Mouse (Mus musculus): ENCODE results near the gene Nos2. TPM values are rescaled to one million over a fixed set of nuclear protein-coding genes. Genes with fewer than 3 reads are reported as not detected.

The Nos2 gene
- 0.06 TPM in 1 of 2 replicates, not detected in the other for polyA plus RNA-seq (2012; ENCODE audit: insufficient read depth, low replicate concordance)

DNA sequence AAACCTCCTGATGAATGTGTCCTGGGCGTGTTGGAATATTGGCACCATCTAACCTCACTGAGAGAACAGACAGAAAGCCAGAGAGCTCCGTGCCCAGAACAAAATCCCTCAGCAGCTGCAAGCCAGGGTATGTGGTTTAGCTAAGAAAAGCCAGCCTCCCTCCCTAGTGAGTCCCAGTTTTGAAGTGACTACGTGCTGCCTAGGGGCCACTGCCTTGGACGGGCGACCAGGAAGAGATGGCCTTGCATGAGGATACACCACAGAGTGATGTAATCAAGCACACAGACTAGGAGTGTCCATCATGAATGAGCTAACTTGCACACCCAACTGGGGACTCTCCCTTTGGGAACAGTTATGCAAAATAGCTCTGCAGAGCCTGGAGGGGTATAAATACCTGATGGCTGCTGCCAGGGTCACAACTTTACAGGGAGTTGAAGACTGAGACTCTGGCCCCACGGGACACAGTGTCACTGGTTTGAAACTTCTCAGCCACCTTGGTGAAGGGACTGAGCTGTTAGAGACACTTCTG, at the start of gene Nos2:
Gene Nos2 (plus strand): TSS at position 377 of the 529 bp plus-strand sequence.
- peaks cover 87% of the 10 kb centered on the region for H3K27me3 ChIP-seq (replicated peaks)
- no peaks in the 10 kb centered on the region for H3K9me3 ChIP-seq

DNA sequence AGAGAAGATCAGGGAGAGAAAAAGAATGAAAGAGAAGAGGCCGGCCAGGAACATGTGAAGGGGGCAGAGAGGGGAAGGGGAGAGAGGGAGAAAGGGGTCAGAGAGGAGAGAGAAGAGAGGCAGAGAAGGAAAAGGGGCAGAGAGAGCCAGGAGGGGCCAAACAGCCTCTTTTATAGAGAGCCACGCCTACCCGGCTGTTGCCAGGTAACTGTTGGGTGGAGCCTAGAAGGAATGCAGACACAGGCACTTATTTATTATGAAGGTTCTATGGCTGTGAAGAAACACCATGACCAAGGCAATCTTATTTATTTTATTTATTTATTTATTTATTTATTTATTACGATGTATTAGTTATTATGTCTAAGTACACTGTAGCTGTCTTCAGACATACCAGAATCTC, 49.7 kb upstream of the Nos2 start:
- H3K36me3 ChIP-seq (replicated peaks; ENCODE audit: low read length): no peaks in the 10 kb centered on the region
- TF ChIP-seq GATA1 (IDR thresholded peaks at IDR 0.05; ENCODE audit: borderline replicate concordance, low read length): no peak
- TF ChIP-seq FLI1 (IDR thresholded peaks at IDR 0.05; ENCODE audit: low read length): no peak
- H3K27me3 ChIP-seq (replicated peaks): peaks cover 10% of the 10 kb centered on the region
- peaks cover 49% of the 10 kb centered on the region for H3K4me1 ChIP-seq
- H3K9me3 ChIP-seq: no peaks in the 10 kb centered on the region
- H3K4me3 ChIP-seq (replicated peaks): no peak overlapping the region

More for the DNA sequence above, at the start of gene Nos2:
- H3K4me1 ChIP-seq: peaks cover 44% of the 10 kb centered on the region
- TF ChIP-seq GATA1 (IDR thresholded peaks at IDR 0.05; ENCODE audit: borderline replicate concordance, low read length) (no peak), FLI1 (IDR thresholded peaks at IDR 0.05; ENCODE audit: low read length) (no peak)
- H3K4me3 ChIP-seq (replicated peaks): peak within 1 kb of the TSS; percentile 8
- no peaks in the 10 kb centered on the region for H3K36me3 ChIP-seq (replicated peaks; ENCODE audit: low read length)

DNA sequence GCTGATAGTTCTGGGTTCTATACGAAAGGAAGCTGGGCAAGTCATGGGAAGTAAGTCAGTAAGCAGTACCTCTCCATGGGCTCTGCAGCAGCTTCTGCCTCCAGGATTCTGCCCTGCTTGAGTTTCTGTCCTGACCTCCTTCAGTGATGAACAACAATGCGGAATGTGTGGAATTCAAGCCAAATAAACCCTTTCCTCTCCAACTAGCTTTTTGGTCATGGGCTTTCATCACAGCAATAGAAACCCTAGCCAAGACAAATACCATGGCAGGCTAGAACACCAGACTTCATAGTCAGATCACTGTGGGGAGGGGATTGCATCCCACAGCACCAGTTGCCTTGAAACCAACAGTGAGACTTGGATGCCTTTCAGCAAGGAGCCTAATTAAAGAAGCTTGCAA, 47.8 kb upstream of the Nos2 start:
- TF ChIP-seq FLI1 (IDR thresholded peaks at IDR 0.05; ENCODE audit: low read length) (no peak), GATA1 (IDR thresholded peaks at IDR 0.05; ENCODE audit: borderline replicate concordance, low read length) (no peak)
- H3K27me3 ChIP-seq (replicated peaks): peaks cover 19% of the 10 kb centered on the region

DNA sequence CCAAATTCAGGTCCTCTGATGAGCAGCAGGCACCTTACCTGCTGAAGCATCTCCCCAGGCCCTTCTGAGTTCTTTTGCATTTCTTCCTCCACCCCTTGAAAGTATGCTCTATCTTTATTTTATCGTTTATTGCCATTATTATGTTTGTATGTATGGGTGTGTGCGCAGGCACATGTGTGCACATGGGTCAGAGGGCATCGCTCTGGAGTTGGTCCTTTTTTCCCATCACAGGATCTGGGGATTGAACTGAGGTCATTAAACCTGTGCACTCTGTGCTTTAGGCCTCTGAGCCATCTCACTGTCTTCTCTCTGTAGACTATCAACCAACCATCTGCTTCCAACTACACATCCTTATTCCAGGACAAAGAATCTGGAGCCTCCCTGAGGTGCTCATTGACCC, 40.9 kb upstream of the Nos2 start:
- Histone ChIP-seq H3K4me1 (peaks cover 13% of the 10 kb centered on the region), H3K27me3 (replicated peaks) (peaks cover 21% of the 10 kb centered on the region), H3K9me3 (peaks cover 10% of the 10 kb centered on the region; the same call in 1 of the 2 replicates), H3K4me3 (replicated peaks) (no peak overlapping the region), H3K36me3 (replicated peaks; ENCODE audit: low read length) (no peaks in the 10 kb centered on the region)
- TF ChIP-seq FLI1 (IDR thresholded peaks at IDR 0.05; ENCODE audit: low read length): no peak
- no peak for TF ChIP-seq GATA1 (IDR thresholded peaks at IDR 0.05; ENCODE audit: borderline replicate concordance, low read length)

More for the DNA sequence above, 47.8 kb upstream of the Nos2 start:
- H3K4me1 ChIP-seq: peaks cover 47% of the 10 kb centered on the region
- H3K36me3 ChIP-seq (replicated peaks; ENCODE audit: low read length): no peaks in the 10 kb centered on the region
- 0 out of 2 replicates have a peak, but pooled peaks cover 4% of the 10 kb centered on the region for H3K9me3 ChIP-seq
- no peak overlapping the region for H3K4me3 ChIP-seq (replicated peaks)

DNA sequence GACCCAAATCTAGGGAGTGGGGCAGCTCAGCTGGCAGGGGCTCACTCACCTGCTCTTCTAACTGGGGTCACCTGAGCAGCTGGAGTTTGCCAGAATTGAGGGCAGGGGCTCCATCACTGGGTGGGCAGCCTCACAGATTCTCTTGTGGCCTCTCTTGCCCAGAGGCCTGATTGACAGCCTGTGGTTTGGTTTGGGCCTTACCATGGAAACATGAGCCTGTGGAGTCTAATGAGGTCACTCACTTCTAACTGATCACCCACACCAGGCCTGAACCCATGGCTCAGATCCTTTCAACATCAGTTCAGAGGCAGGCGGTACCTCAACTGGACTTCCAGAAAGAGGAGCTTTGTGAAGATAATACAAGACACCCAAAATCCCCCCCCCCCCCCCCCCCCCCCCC, 33.9 kb upstream of the Nos2 start:
- Histone ChIP-seq H3K4me3 (replicated peaks) (peak overlapping the region; percentile 73), H3K36me3 (replicated peaks; ENCODE audit: low read length) (no peaks in the 10 kb centered on the region)
- TF ChIP-seq FLI1 (IDR thresholded peaks at IDR 0.05; ENCODE audit: low read length) (no peak), GATA1 (IDR thresholded peaks at IDR 0.05; ENCODE audit: borderline replicate concordance, low read length) (no peak)

DNA sequence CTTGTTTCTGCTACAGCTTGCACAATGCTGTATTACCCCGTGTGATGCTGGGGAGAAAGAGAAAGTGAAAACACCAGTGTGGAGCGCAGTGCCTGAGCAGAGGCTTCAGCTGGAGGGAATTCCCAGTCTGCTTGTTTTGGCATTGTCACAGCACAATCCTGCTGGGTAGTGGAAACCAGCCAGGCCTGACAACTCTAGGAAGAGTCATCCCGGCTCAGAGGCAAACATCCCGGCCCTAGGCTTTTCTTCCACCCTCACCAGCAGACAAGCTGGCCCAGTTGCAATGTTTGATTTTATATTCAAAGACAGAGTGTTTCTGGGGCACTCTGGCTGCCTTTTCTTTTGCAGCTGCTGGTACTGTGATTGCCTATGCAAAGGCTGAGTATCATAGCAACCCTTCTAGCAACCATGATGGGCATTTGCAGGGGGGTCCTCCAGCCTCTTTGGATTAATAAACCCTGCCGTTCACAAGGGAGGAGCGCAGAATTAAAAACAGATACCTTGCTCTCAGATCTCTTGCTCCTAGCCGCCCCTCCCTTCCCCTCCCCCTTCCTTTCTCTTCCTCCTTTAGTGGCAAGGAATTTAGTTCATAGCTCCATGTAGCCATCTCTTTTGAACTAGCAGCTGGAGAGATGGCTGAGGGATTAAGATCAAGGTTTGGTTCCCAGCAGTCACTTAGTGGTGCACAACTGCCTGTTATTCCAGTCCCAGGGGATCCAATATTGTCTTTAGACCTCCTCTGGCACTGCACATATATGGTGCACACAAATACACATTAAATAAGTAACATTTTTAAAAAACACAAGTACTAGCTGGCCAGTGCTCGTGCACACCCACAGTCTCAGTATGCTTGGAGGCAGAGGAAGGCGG, 33.2 kb upstream of the Nos2 start:
- Histone ChIP-seq H3K36me3 (replicated peaks; ENCODE audit: low read length) (no peaks in the 10 kb centered on the region), H3K4me1 (peaks cover 20% of the 10 kb centered on the region), H3K9me3 (no peaks in the 10 kb centered on the region), H3K27me3 (replicated peaks) (peaks cover 12% of the 10 kb centered on the region), H3K4me3 (replicated peaks) (peak overlapping the region; percentile 82)
- TF ChIP-seq GATA1 (IDR thresholded peaks at IDR 0.05; ENCODE audit: borderline replicate concordance, low read length) (no peak), FLI1 (IDR thresholded peaks at IDR 0.05; ENCODE audit: low read length) (no peak)

More for the DNA sequence above, 33.9 kb upstream of the Nos2 start:
- H3K4me1 ChIP-seq: peaks cover 20% of the 10 kb centered on the region
- peaks cover 9% of the 10 kb centered on the region for H3K27me3 ChIP-seq (replicated peaks)
- H3K9me3 ChIP-seq: 0 out of 2 replicates have a peak, but pooled peaks cover 1% of the 10 kb centered on the region

DNA sequence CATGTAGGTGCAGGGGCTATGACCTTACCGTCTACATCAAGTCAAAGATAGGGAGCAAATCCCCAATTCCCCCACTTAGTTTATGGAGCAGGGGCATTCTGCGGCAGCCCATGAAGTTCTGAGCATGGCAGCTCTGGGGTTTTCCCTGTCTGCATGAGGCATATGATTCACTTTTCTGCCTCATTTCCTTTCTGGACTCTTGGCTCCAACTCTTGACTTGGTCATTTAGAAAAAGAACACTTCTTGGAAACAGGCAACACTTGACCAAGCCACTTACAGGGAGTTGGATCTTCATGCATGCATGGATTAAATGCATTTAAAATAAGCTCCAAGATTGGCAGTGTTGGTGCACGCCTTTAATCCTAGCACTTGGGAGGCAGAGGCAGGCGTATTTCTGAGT, 31.4 kb upstream of the Nos2 start:
- TF ChIP-seq GATA1 (IDR thresholded peaks at IDR 0.05; ENCODE audit: borderline replicate concordance, low read length): no peak
- TF ChIP-seq FLI1 (IDR thresholded peaks at IDR 0.05; ENCODE audit: low read length): no peak
- no peak overlapping the region for H3K4me3 ChIP-seq (replicated peaks)
- peaks cover 12% of the 10 kb centered on the region for H3K27me3 ChIP-seq (replicated peaks)
- H3K4me1 ChIP-seq: peaks cover 20% of the 10 kb centered on the region
- no peaks in the 10 kb centered on the region for H3K36me3 ChIP-seq (replicated peaks; ENCODE audit: low read length)
- H3K9me3 ChIP-seq: no peaks in the 10 kb centered on the region

DNA sequence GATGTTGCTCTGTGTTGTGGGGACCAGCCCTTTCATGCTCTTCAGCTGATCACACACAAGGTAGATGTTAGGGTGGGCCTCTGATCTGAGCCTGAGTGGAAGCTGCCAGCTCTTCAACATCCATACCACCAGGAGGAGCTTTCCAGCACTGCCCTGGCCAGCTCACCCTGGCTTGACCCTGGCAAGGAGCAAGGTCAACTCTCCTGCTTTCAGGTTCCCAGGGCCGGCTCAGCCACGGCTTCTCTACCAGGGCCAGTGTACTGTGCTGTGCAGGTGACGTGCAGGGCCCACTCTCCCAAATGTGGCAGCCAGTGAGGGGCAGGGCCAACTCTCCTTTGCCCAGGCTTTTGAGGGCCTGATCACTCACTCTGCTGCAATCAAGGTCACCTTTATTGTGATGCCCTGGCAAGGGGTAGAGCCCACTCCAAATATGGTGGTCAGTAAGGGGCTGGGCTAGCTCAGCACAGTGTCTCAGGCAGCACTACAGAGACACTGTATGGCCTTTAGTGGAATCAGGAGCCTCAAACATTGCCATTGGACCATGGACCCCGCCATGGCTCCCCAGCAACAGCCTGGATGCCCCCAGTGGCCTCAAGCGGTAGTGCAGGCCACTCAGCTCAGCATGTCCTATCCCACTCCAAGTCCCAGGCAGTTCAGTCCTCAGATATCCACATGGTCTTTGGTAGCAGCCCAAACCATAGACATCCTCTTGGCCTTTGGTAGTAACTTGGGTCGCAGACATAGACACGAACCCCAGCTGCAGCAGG, 24.0 kb upstream of the Nos2 start:
- peaks cover 37% of the 10 kb centered on the region for H3K27me3 ChIP-seq (replicated peaks)
- H3K36me3 ChIP-seq (replicated peaks; ENCODE audit: low read length): no peaks in the 10 kb centered on the region
- peaks cover 15% of the 10 kb centered on the region for H3K9me3 ChIP-seq
- peaks cover 4% of the 10 kb centered on the region; the same call in 1 of the 2 replicates for H3K4me1 ChIP-seq
- TF ChIP-seq GATA1 (IDR thresholded peaks at IDR 0.05; ENCODE audit: borderline replicate concordance, low read length) (no peak), FLI1 (IDR thresholded peaks at IDR 0.05; ENCODE audit: low read length) (no peak)
- H3K4me3 ChIP-seq (replicated peaks): no peak overlapping the region

DNA sequence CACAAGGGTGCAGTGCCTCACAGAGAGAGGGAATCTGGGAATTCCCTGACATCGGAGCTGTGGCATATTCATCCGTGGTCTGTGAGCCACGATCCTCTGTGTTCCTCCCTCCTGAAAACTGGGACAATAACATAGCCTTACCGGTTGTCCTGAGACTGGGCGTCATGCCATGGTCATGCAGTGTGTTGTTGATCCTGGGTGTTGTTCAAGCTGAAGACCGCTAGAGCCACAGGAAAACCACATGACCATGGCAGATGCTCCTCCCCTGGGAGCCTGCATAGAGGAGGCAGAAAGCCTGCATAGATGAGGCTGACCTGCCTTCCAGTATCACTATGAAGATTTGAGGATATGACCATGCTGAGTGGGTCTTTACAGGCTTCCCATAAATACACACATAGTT, 5.1 kb upstream of the Nos2 start:
- Histone ChIP-seq H3K36me3 (replicated peaks; ENCODE audit: low read length) (no peaks in the 10 kb centered on the region), H3K27me3 (replicated peaks) (peaks cover 83% of the 10 kb centered on the region), H3K4me3 (replicated peaks) (peak overlapping the region; percentile 23), H3K9me3 (no peaks in the 10 kb centered on the region), H3K4me1 (peaks cover 23% of the 10 kb centered on the region)
- TF ChIP-seq FLI1 (IDR thresholded peaks at IDR 0.05; ENCODE audit: low read length): no peak
- TF ChIP-seq GATA1 (IDR thresholded peaks at IDR 0.05; ENCODE audit: borderline replicate concordance, low read length): no peak
